Mouse (Mus musculus) thymus, adult 2 months (tissue): Measurements from ENCODE around the gene Dad1. TPM values are rescaled to one million over a fixed set of nuclear protein-coding genes. Genes with fewer than 3 reads are reported as not detected.

Source experiments
- DNase-seq: peaks from one replicate; pipeline ENCODE4 v3.0.0; 2021
- H3K27ac ChIP-seq: fragments of 200-500 bp; 2 replicates; pipeline ENCODE4 v1.5.1; 2012; ENCODE audit warnings: low read length, control low read depth; ENCODE audit not compliant: control insufficient read depth, insufficient read depth
- H3K27me3 ChIP-seq: fragments of 200-500 bp; 2 replicates; pipeline ENCODE4 v1.6.1; 2012; ENCODE audit warnings: mild to moderate bottlenecking, low read length, moderate library complexity, mixed read lengths; ENCODE audit not compliant: control insufficient read depth, insufficient read depth
- H3K36me3 ChIP-seq: fragments of 200-500 bp; 2 replicates; pipeline ENCODE4 v1.6.1; 2012; ENCODE audit warnings: mild to moderate bottlenecking, low read length, moderate library complexity; ENCODE audit not compliant: control insufficient read depth, insufficient read depth
- H3K4me1 ChIP-seq: fragments of 200-500 bp; replicated peaks from 2 replicates; pipeline ENCODE4 v1.6.1; 2012; ENCODE audit warnings: low read length; ENCODE audit not compliant: control insufficient read depth, insufficient read depth
- H3K4me3 ChIP-seq: fragments of 200-500 bp; 2 replicates; pipeline ENCODE4 v1.5.1; 2012; ENCODE audit warnings: mild to moderate bottlenecking, low read length, control low read depth, moderate library complexity; ENCODE audit not compliant: control insufficient read depth, insufficient read depth
- CTCF ChIP-seq: fragments of 200-500 bp; IDR thresholded peaks from 2 replicates; pipeline ENCODE4 v1.5.1; 2012; ENCODE audit warnings: mild to moderate bottlenecking, control low read depth, low read length, moderate library complexity, borderline replicate concordance; ENCODE audit not compliant: control insufficient read depth, poor library complexity, insufficient read depth; ENCODE audit errors: extremely low read depth
- POLR2A ChIP-seq: fragments of 200-500 bp; IDR thresholded peaks from 2 replicates; pipeline ENCODE4 v1.6.1; 2012; ENCODE audit warnings: mild to moderate bottlenecking, low read length, control low read depth, moderate library complexity; ENCODE audit not compliant: control insufficient read depth, poor library complexity, insufficient read depth; ENCODE audit errors: extremely low read depth
- WGBS: fragments of 180-500 bp; shearing (Covaris S2); methylation state at CpG from one replicate; pipeline ENCODE4 v1.1.7; 2018; 5-methylcytosine and 5-hydroxymethylcytosine counted together
- polyA plus RNA-seq: library from polyadenylated mRNA; depleted of rRNA; stranded (reverse); fragments of >200 nt; gene quantifications from 2 replicates; pipeline ENCODE4 v1.2.3, GENCODE M21; 2012

Gene Dad1
- polyA plus RNA-seq, 1 experiment: 641 TPM

DNA sequence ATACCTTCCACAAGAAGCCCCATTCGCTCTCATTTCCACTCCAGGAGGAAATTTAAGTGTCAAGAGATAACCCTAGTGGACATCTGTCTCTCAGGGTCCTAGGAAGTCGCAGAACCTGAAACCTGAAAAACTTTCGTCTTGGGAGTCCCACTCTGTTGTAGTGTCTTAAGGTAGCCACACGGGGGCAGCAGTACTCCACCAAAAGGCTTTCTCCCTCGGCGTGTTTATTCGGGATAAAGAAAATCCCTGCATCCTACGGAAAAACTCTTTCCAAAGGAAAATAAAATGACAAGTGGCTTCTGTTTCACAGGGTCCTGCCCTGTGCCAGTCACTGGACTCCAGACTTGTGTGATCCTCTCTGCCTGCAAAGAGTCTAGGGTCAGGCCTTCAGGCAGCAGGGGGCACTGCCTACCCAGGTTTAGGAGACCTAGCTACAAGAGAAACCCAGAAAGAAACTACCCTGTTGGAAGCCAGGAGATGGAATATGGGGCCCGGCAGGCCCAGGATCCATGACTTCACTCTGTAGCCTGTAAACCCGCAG, 25.9 kb downstream of the Dad1 start:
- TF ChIP-seq POLR2A (no peak), CTCF (peak; percentile 90)
- peak; percentile 89 for DNase-seq
- WGBS: under 1% methylated on average over 10 of the region's 10 CpGs
- Histone ChIP-seq H3K27ac (peak overlapping the region; percentile 97), H3K4me1 (peaks cover 77% of the 10 kb centered on the region), H3K36me3 (peaks cover 20% of the 10 kb centered on the region), H3K27me3 (no peaks in the 10 kb centered on the region), H3K4me3 (peak overlapping the region; percentile 16)

DNA sequence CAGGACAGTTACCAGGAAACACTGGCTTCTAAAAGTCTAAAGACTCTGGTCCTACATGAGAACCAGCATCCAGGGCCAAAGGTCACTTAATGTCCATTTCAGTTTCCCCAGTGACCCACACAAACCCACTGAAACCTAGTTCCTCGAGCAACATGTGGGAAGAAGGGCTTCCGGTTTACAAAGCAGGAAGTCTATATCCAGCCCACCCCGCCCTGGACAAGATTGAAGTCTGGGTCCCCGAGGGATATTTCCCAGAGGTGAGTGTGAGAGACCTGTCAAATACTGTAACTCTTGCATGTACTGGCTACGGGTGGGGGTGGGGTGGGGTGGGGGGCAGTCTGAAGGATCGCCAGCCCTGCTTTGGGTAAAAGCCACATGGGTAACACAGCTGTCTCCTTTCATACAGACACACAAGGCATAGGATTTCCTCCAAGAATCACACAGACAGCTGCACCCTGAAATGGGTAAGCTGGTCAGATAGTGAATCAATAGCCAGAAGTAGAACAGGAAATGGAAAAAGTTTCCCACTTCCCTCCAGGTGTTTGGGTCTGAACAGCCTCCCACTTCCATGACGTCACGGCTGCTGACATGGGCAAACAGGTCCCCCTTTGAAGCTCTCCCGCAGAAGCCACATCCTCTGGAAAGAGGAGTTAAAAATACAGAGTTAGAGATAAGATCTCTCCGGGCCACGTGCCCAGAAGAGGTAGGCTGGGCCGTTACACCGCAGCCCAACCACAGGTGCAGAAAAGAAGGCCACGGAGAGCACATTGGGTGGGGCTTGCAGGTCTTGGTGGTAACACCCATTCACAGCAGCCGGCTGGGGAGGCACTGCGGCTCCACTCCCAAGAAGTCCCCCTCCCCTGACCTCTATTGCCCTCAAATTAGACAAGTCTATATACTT, 26.7 kb downstream of the Dad1 start:
- peak; percentile 98 for DNase-seq
- no peak for TF ChIP-seq CTCF
- TF ChIP-seq POLR2A: no peak
- peaks cover 28% of the 10 kb centered on the region for H3K36me3 ChIP-seq
- H3K4me1 ChIP-seq: peaks cover 78% of the 10 kb centered on the region
- no peaks in the 10 kb centered on the region for H3K27me3 ChIP-seq
- peak overlapping the region; percentile 99 for H3K27ac ChIP-seq
- 1% methylated on average over 16 of the region's 16 CpGs for WGBS
- H3K4me3 ChIP-seq: peak overlapping the region; percentile 14

DNA sequence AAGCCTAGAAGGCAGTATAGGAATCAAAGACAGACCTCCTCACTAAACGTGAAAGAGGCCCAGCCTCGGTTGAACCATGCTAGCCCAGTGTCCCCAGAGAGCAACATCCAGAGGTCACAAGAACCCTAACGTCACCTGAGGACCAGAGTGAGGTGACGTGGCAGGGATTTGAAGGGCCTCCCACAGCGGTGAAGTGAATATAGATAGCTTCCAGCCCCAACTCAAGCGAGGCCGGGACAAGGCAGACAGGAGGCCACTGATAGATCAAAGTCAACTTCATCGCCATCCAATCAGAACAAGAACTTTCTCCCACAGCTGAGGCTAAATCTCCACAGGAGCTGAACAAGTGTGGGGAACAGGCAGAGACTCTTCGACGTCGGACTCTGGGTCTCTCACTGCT, 28.2 kb downstream of the Dad1 start:
- TF ChIP-seq CTCF: no peak; the same call in 1 of the 2 replicates
- no peak for TF ChIP-seq POLR2A
- Histone ChIP-seq H3K36me3 (peaks cover 43% of the 10 kb centered on the region), H3K27ac (peak overlapping the region; percentile 99), H3K27me3 (no peaks in the 10 kb centered on the region), H3K4me1 (peaks cover 79% of the 10 kb centered on the region), H3K4me3 (no peak overlapping the region)
- no peak for DNase-seq
- WGBS: 80% methylated on average over 11 of the region's 11 CpGs

DNA sequence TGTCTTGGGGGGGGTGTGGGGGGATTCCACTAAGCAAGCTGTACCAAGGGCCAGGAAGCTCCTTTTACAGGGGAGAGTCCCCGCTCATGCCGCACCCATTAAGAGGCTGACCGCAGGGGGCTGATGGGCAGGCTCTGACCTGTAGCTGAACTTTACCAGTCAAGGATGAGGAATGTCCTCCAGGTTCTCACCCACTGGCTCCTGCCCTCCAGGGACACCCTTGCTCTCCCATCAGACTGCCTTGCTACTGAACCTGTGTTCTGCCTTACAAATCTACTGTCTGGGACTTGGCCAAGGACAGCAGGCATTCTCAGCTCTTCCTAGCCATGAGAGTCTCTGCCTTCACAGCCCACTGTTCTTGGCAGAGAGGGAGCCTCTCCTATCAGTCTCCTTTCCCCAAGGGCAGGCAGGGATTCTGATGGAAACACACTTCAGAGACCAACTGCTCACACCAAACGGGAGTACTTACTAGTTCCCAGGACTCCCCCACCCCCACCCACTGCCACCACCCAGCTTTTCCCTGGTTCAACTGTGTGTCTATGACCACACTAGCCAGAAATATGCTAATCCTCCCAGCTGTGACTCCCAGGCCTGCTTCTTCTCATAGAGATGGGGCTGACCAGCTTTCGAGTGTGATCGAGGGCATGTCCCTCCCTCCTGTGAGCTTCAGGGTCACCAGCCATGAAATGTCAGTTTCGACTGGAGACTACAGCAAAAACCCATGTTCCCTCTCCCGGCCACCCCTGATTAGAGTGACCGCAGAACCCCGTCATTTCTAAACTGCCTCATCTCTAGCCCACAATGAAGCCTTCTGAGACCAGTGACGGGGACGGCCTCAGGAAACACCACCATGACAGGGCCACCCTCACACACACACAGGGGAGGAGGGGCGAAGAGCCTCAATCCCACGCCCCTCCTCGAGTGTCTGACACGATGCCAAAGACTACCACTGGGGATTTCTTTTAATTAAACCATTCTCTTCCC, 29.1 kb downstream of the Dad1 start:
- peaks cover 78% of the 10 kb centered on the region for H3K4me1 ChIP-seq
- peaks cover 52% of the 10 kb centered on the region for H3K36me3 ChIP-seq
- H3K27ac ChIP-seq: peak overlapping the region; percentile 99
- WGBS: 58% methylated on average over 16 of the region's 16 CpGs
- TF ChIP-seq POLR2A (peak; percentile 34; the same call in 1 of the 2 replicates), CTCF (no peak; the same call in 1 of the 2 replicates)
- DNase-seq: peak; percentile 64
- H3K27me3 ChIP-seq: no peaks in the 10 kb centered on the region
- no peak overlapping the region for H3K4me3 ChIP-seq

DNA sequence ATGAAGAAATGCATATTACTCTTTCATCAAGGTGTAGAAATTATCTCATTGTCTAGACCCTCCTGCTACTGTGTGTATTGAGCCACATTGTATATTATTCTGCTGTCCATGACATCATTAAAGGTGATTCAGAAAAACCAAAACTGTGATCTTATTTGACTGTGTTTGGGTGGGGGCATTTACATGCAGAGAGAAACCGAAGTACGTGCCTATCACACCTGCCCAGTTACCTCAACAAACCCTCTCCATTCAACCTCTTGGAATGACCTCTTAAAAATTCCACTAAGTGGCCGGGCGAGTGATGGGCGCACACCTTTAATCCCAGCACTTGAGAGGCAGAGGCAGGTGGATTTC, 29.9 kb downstream of the Dad1 start:
- peak overlapping the region; percentile 99 for H3K27ac ChIP-seq
- no peak overlapping the region for H3K4me3 ChIP-seq
- peaks cover 79% of the 10 kb centered on the region for H3K4me1 ChIP-seq
- H3K27me3 ChIP-seq: no peaks in the 10 kb centered on the region
- peaks cover 60% of the 10 kb centered on the region for H3K36me3 ChIP-seq
- no peak for DNase-seq
- TF ChIP-seq POLR2A: no peak
- TF ChIP-seq CTCF: no peak
- WGBS: 91% methylated on average over 5 of the region's 5 CpGs

DNA sequence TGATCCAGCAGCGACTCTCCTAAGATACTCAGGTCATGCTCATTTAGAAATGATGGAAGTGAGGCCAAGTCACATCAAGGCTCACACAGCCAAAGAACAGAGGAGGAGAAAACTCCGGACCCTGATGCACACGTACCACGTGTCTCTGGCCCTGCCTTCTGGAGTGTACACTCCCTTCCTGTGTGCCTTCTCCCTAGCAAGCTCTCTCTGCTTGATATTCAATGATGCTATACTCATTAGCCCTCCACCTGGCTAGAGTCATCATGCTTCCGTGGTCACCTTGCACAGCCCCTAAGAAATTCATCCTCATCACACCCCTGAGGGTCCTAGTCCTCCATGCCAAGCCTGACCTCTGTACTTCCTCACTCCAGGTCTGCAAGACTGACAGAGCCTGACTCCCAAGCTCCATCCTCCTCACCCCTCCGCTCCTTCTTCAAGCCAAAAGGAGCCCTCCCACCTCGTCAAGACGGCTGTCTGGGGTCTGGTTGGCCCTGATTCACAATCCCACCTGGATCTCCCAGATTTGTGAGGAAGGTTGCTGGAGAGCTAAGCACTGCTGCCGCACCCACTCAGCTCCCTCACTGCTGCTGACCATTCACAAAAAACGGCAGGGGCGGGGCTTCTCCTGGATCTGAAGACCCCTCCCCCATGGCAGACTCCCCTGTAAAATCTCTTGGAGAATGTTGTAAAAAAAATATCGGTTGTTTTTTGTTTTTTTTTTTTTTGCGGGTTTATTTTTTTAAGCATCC, 30.4 kb downstream of the Dad1 start:
- Histone ChIP-seq H3K27ac (peak overlapping the region; percentile 90), H3K27me3 (no peaks in the 10 kb centered on the region), H3K4me3 (no peak overlapping the region), H3K4me1 (peaks cover 79% of the 10 kb centered on the region), H3K36me3 (peaks cover 65% of the 10 kb centered on the region)
- TF ChIP-seq CTCF: no peak
- TF ChIP-seq POLR2A: no peak
- 79% methylated on average over 13 of the region's 13 CpGs for WGBS
- no peak for DNase-seq
